Mouse (Mus musculus): ENCODE results near the gene Mpig6b.
"Not testable (repeated sequence)": the region's sequence is repeated elsewhere in the genome, so short reads cannot be mapped to it uniquely, and the experiment has no call there.

Gene Mpig6b

DNA sequence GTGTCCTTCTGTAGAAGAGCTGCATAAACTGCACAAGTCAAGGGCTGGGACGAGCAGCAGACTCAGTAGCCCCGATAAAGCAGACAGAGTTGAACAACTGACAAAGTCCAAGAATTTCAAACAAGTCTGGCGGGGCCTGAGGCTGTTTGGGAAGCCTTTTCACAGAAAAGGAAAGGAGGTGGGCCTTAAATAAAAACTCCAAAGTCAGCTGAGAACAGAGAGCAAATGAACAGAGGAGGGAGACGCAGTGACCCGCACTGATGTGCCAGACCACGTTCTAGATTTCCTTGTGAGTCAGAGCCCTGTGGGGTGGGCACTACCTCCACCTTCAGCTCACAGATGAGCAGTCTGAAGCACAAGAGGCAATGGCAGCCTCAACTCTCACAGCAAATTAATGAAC, 31.1 kb downstream of the Mpig6b start:
- DNase-seq = no peak

DNA sequence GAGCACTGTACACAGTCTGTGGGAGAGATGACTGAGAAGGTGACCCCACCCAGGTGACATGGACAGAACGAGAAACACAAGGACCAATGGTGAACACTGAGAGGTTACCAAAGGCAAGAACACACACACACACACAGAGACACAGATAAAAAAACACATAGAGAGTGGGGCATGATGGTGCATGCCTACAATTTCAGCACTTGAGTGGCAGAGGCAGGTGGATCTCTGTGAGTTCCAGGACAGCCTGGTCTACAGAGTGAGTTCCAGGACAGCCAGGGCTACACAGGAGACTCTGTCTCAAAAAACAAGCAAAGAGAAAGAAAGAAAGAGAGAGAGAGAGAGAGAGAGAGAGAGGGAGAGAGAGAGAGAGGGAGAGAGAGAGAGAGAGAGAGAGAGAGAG, 32.3 kb downstream of the Mpig6b start:
- not testable (repeated sequence) for DNase-seq

DNA sequence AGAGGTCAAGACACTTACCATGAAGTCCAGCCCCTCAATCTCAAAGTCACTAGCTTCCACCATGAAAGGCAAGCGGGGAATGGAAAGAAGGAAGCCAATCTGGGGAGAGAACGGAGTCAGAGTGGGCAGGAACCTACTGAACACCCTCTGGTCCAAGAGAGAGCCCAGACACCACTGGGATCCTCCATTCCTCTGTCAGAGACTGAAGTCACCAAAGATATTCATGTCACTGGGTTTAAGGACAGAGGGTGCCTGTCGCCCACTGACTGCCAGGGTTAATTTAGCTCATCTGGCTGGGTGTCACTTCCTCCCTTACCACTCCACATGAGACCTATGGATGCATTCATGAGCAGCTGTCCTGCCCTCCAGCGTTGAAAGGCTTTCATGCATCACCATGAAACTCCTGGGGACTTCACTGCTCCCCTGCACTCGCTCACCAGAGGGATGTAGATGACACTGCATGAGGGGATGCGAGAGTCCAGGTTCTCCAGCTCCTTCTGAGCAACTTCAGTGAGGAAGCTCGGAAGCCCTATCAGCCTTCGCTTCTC, 33.6 kb downstream of the Mpig6b start:
- no peak for DNase-seq

DNA sequence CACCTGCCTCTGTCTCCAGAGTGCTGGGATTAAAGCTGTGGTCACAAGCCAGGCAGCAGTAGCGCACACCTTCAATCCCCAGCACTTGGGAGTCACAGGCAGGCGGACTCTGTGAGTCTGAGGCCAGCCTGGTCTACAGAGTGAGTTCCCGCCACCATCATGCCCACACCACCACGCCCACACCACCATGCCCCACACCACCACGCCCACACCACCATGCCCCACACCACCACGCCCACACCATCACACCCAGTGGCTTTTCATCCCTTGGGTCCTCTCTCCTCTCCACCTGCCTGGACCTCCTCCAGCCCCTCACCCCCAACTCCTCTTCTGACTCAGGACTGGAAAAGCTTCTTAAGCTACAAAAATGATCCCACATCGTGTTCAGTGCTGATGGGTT, 34.1 kb downstream of the Mpig6b start:
- no peak for DNase-seq

DNA sequence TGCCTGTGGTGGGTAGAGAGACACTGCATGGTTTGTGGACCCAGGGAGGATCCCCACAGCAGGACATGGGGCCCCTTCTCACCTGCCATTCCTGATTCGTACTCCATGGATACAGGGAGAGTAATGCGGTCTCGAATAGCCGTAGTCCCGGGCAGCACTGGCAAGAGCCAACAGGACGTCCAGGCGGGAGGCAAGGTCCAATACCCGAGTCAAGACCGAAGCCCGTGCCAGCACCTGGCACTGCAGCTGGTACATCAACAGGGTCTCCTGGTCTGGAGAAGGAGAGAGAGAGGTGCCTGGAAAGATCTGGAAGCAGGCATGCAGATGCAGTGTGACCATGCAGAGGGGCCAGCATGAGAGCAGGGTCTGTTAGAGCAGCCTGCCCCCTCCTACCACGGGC, 34.7 kb downstream of the Mpig6b start:
- DNase-seq = no peak

DNA sequence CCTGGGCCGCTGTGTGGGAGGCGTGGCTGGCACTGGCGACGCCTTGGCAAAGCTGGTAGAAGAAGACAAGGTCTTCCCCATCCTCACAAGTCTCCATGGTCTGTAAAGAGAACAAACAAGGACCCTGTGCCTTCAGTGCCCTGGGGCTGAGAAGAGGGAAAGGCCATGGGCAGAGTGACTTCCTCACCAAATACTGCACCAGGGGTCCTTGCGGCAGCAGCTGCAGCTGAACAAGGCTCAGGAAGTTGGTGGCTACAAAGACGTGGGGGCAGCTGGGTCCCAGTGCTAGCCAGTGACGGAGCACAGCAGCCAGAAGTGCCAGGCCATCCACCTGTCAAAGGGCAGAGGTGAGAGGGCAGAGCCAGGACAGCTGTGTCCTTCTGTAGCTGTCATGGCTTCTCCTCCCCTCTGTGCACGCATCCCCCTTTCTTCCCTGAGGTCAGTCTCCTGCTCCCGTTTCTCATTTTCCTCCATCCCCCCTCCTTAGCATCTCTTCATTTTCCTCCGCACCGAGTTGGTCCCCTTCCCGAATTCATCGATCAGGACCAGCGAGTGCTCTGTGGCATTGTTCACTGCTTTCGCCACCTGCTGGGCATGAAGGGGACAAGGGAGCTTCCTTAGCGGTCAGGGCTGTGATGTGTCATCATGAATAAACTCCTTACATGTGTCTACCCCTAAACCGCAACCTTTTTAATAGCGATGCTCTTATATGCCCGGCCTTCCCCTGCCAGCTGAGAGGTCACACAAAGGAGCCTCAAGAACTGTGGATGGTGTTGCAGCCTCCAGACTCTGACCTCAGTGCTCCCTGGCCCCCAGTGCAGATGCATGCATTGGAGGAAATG, 36.1 kb downstream of the Mpig6b start:
- no peak for DNase-seq

DNA sequence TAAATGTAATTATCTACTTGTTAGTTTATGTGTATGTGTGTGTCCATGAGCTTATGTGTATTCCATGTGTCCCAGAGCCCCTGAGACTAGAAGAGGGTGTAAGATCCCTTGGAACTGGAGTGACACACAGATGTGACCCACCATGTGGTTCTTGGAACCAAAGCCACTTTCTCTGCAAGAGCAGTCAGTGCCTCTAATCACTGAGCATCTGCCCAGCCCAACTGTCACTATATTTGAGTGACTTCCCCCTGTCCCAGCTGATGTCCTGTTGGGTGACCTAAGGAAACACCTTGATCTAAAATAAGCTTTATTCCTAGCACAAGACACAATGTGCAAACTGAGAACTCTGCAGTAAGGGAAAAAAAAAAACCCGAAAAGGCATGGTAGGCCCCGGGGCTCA, 37.7 kb downstream of the Mpig6b start:
- no peak for DNase-seq

DNA sequence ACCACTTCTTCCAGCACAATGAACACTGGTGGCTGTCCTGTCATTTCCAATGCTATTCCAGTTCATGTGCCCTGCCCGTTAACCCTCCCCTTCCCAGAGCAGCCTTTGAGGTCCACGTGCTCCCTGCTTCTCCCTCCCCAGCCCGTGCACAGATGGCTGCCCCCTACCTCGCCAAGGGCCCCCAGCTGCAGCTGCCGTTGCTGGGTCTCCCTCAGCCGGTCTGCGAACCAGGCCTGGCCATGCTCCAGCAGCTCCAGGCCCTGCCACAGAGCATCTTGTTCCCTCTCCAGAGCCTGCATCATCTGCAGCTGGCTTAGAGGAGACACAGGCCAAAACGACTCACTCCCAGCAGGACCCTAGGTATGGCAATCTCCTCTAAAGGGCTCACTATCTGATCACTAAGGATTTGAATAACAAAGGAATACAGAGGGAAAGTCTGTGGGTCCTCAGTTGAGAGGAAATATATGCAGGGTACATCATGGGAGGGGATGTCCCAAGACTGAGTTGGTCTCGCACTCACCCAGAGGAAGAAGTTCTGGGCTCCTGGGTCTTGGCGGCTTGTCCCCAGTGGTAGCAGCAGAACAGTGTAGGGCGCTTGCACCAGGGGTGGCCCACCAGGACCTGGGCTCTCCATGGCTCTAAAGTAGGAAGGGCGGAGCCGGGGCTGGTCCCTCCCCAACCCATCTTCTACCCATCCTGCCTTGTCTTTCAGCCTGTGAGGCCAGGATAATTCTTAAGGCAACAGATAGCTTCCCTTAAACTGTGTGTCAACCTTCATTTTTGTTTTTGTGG, 38.5 kb downstream of the Mpig6b start, which contains the start of gene Sapcd1:
Gene Sapcd1, minus strand, starts transcription at position 740 of the 792 bp plus-strand sequence.
- no peak for DNase-seq

DNA sequence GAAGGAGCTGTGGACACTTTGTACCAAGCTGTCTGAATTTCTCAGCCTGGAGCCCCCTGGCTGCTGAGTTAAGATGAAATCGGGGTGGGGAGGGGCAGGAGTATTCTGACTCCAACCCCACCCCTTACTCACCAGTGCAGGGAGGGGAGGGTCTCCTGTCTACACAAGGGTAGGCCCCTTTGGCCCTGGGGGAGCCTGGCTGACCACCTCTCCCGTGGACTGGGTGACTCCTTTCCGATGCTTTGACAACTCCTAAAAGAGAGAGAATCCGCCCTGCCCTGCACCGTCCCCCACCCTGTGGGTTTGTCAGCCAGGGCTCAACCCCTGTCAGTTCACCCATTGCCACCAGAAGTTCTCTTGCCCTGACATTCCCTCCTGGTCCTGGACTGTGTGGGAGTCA, 39.8 kb downstream of the Mpig6b start:
- DNase-seq = no peak

DNA sequence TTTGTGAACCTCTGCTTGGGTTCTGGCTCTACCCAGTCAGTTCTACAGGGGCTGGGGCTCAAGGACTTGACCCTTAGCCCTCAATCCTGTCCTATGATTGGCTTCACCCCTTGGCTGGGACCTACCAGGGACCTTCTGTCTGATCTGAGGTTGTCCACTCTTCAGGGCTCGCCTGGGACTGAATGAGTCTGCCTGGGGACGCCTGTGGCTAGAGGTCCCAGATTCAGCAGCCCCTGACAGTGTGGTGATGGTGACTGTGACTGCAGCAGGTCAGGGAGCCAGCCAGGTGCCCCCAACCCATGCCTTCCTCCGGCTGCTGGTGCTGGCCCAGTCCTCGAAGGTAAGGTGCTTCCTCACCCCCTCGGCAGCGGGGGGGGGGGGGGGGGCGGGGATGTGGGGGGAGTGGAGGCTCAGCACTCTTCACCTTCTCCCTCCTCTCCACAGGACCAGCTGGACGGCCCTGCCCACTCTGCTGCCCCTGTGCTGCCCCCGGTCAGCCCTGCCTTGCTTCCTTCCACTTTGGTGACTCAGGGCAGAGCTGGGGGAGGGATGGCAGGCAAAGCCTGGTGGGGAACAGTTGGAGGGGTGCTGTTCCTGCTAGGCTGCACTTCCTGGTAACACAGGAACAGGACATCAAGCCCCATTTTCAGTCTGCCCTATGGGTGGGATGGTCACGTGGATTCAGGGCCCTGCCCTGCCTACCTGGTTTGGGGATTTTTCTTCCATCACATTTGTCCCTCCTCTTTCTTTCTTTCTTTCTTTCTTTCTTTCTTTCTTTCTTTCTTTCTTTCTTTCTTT, 41.1 kb downstream of the Mpig6b start:
- no peak for DNase-seq

DNA sequence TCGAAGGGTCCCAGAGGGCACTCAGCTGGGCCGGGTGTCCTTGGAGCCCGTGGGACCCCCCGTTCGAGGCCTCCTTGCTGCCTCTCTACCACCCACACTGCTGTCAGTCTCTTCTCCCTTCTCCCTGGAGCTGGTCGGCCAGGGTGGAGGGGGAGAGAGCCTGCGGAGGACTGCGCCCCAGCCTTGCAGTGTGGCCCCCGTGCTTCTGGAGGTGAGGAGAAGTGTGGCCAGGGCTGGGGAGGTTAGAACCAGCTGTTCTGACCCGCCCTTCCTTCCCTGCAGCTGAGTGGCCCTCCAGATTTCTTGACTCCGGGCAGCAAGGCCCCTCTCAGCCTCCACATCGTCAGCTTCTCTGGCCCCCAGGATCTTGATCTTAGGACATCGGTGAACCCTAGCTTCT, 41.7 kb downstream of the Mpig6b start:
- DNase-seq = no peak

DNA sequence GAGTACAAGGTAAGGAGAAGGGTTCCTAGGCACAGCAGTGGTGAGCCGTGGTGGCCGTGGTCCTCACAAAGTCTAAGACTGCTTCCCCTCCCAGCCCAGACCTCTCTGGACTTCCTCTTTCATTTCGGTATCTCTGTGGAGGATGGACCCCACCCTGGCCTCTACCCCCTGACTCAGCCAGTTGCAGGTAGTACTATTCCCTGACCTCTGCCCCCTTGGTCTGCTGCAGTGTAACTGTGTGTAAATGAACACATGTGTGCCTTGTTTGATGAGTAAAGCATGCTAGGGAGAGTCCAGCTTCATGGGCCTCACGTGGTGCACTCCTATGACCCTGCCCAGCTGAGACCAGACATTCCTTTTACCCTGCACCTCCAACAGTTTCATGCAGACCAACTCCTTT, 42.2 kb downstream of the Mpig6b start:
- DNase-seq = no peak

DNA sequence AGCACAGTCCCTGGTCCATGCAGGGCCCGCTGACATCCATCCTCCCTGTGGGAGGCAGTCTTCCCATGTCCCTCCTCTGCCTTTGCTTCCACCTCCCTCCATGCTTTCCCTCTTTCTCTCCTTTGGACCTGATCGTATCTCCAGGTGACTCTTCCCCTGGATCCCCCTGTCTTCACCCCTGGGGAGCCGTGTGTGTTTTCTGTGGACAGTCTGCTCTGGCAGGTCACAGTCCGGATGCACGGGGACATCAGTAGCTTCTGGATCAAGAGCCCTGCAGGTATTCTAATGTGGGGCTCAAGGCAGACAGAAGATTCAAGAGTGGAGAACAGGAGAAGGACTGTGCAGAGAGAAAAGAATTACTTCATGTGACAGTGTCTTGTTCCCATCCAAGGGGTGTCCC, 42.8 kb downstream of the Mpig6b start:
- DNase-seq = no peak

DNA sequence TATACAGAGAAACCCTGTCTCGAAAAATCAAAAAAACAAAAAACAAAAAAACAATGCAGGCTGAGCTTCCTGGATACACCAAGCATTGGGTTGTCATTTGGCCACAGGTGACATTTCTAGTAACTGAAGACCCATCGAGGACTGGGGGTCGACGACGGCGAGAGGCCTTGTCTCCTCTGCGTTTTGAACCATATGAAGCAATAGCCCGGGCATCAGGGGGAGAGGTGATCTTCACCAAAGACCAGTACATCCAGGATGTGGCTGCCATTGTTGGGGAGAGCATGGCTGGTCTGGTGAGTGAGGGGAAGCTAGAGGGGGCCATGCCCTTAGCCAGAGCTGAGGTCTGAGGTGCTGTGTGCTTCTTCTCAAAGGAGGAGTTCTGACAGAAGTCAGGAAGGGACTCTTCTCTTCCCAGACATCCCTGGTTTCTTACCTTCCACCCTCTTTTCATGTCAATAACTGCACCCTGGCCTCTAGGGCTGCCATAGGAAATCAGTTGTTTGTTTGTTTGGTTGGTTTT, 43.4 kb downstream of the Mpig6b start:
- no peak for DNase-seq

DNA sequence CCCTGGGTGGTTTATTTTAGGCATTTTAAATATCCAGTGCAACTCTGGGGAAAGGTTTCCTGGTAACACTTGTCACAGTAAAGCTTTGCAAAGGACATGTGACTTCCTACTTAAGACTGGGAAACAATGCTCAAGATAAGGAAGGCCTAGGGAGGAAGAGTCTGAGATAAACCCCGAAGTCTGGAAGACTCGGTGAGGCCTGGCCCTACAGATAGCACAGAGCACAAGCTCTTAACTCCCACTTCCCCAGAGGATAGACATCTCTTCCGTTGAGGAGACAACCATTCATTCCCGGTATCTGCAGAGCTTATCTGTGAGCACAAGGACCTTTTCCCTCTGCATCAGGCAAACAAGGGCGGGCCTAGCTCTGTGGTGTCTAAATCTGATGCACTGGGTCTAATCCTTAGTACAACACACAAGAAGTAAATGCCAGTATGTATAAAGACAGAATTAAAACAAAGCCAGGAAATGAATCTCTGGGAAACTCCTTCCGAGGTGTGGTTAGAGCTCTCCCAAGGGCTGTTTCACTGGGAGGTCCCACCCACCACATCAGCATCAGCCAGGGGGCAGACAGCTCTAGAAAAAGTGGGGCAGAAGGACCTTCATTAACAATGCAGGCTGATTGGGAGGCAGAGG, 44.0 kb downstream of the Mpig6b start:
- no peak for DNase-seq

DNA sequence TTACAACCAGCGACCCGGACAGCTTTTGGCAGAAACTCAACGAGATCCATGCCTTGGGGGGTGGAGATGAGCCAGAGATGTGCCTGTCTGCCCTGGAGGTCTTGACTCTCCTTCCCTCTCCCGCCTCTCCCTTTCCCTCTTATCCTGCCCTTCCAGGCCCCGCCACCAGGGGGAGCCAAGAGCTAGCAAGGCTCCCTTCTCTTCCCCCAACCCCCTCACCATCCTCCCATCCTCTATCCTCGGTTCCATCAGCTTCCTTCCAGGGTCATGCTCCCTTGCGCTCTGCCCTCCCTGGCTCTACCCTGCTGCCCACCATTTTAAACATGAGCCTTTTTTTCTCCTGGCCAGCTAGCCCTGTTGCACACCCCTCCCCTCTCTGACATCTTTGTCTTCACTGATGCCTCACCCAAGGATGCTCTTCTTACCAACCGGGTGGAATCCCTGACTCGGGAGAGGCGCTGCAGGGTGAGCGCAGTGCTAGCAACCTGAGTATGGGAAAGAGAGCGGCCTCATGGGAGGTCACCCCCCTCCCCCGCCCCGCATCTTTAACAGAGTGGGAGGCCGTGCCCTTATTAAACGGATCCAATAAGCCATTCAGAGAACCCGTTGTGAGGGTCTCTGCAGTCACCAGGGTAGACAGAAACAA, 44.7 kb downstream of the Mpig6b start:
- peak; percentile 90 for DNase-seq

DNA sequence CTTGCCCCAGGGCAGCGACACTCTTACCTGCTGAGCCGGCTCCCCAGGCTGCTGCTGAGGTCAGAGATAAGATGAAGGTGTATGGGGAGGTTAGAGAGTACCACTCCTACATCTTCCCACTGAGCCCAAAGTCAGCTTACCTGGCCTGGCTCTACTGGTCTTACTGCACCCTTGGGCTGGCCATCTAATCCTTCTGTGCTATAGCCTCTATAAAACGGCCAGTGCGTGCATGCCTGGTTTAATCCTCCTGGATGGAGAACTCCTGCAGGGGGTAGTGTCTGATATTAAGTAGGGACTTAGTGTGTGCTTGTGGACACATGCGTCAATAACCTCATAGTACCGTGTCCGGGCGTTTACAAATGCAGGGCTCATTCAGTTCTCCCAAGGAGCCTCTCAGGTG, 45.4 kb downstream of the Mpig6b start:
- DNase-seq = no peak

DNA sequence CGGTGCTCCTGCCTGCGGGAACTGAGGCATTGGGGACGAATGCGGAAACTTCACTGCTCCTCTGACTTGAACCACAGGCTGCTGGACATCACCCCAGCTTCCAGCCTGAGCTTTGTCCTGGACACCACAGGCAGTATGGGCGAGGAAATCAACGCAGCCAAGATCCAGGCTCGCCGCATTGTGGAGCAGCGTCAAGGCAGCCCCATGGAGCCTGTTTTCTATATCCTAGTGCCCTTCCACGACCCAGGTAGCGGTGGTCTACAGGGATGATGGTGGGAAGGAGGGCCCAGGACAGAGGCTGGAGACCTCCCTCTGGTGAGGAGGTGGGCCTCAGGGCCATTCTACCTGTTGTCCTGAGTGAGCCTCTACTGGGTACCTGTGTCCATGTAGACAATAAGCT, 46.1 kb downstream of the Mpig6b start:
- DNase-seq = no peak

DNA sequence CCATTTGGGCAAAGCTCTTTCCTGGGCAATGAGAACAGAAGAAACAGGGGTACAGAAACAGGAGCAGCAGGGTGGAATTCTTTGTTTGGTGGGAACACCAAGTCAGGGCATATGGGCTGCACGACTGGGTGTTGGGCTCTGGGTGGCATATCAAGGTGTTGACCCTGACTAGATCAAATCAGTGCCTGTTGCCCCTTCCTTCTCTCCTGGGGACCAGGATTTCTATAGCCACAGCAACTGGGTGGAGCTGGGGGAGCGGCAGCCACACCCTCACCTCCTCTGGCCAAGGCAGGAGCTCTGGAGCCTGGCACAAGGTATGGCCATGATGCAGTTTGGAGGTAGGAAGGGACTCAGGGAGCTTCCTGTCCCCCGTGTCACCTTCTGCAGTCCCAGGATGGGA, 47.8 kb downstream of the Mpig6b start:
- DNase-seq = no peak

DNA sequence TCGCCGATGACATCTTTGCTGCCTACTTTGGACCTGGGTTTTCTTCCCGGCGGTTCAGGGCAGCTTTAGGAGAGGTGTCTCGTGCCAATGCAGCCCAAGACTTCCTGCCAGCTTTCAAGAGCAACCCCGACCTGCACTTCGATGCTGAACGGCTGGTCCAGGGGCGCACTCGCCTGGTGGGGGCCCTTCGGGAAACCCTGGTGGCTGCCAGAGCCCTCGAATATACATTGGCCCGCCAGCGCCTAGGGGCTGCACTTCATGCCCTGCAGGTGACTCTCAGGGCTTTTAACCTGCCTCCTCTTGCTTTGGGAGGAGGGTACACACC, 48.3 kb downstream of the Mpig6b start:
- DNase-seq = no peak

DNA sequence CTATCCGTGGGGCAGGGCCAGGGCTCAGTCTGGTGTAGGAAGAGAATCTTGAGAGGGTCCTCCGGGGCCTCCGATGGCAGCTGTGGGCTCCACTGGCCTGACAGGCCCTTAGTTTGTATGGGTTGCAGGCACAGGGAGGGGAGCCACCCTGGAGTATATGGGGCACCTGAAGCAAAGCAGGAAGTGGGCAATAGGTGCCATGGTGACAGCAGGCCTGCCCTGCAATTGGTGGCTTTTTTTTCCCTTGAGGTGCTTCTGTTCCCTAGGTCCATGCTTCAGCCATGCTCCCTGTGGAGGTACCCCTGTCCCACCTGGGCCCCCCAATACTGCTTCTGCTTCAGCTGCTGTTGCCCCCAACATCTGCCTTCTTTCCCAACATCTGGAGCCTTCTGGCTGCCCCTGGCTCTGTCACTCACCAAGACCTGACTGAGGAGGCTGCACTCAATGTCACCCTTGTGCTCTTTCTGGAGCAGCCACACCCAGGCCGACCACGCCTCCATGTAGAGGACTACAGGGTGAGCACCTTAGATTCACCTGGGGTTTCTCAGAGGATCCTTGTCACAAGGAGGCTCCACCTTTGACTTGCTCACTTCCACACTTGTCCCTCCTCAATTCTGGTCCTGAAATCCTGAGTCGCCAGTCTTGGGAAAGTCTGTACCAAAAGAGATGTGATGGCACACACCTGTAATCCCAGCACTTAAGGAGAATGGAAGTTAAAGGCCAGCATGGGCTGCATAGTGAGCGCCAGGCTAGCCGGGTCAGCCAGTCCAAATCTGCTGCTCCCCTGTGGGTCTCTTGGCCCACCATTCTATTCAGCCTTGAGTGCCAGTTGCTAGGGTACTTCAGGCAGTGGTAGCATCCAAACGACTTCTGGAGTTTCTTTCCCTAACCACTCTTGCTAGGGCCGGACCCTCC, 48.9 kb downstream of the Mpig6b start:
- no peak for DNase-seq
